In the genomic region with DNA sequence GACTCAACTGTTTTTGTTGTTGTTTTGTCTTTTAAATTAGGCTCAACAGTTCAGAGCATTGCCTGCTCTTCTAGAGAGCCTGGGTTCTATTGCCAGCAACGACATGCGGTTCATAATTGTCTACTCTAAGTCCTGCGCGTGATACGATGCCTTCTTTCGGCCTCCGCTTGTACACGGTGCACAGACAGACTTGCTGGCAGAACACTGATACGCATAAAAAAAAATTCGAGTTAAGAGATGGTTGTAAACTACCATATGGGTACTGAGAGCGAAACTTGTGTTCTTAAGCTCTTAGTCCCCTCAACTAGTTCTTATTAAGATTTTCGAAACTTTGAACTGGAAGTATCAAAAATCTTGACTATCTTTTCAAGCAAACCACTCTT, we compare ENCODE assay signal across 8 mouse cellular contexts. TPM values are rescaled to one million over a fixed set of nuclear protein-coding genes. Genes with fewer than 3 reads are reported as not detected.
A peak's percentile ranks its signal among the peaks of the same experiment; 100 is the strongest.
DNase-seq lines count a peak whose midpoint lies in the region; ATAC-seq and TF ChIP-seq lines count a peak whose summit lies in the region.

No protein-coding gene starts in this region.

- TF ChIP-seq POLR2A in spleen, adult 2 months (IDR thresholded peaks at IDR 0.05; ENCODE audit: low read depth, low read length) = no peak

- TF ChIP-seq CTCF in spleen, adult 2 months (IDR thresholded peaks at IDR 0.05; ENCODE audit: extremely low read depth, insufficient read depth, insufficient read length, insufficient replicate concordance) = no peak

- peaks cover 10% of the 10 kb centered on the region for H3K4me1 ChIP-seq in spleen, adult 2 months (ENCODE audit: control insufficient read depth, insufficient read depth, insufficient read length)
- peaks cover 16% of the 10 kb centered on the region for H3K4me1 ChIP-seq in intestine, embryonic 14.5 days (replicated peaks; ENCODE audit: control insufficient read depth, insufficient read depth, low read length)
- peaks cover 28% of the 10 kb centered on the region for H3K4me1 ChIP-seq in midbrain, embryonic 12.5 days

- peak overlapping the region; percentile 95 for H3K27ac ChIP-seq in spleen, adult 2 months (ENCODE audit: insufficient read depth, low read length)
- H3K27ac ChIP-seq in intestine, embryonic 14.5 days (ENCODE audit: low read depth) = peak overlapping the region; percentile 97
- H3K27ac ChIP-seq in midbrain, embryonic 12.5 days (replicated peaks) = peak overlapping the region; percentile 95

- H3K27me3 ChIP-seq in spleen, adult 2 months (ENCODE audit: control insufficient read depth, insufficient read depth, low read length) = no peaks in the 10 kb centered on the region
- no peaks in the 10 kb centered on the region for H3K27me3 ChIP-seq in intestine, embryonic 14.5 days (replicated peaks; ENCODE audit: control insufficient read depth, insufficient read depth, low read length)
- no peaks in the 10 kb centered on the region for H3K27me3 ChIP-seq in midbrain, embryonic 12.5 days

- H3K9ac ChIP-seq in intestine, embryonic 14.5 days (ENCODE audit: low read length) = peak overlapping the region; percentile 94
- peak overlapping the region; percentile 78 for H3K9ac ChIP-seq in midbrain, embryonic 12.5 days (replicated peaks)

- H3K36me3 ChIP-seq in spleen, adult 2 months (ENCODE audit: control insufficient read depth, insufficient read depth, low read length) = no peaks in the 10 kb centered on the region
- H3K36me3 ChIP-seq in intestine, embryonic 14.5 days (ENCODE audit: control insufficient read depth, insufficient read depth, low read length) = no peaks in the 10 kb centered on the region
- 0 out of 2 replicates have a peak, but pooled peaks cover 7% of the 10 kb centered on the region for H3K36me3 ChIP-seq in midbrain, embryonic 12.5 days

- no peak for ATAC-seq in cerebellum, adult (ENCODE audit: insufficient number of reproducible peaks, low FRiP score, low TSS enrichment)
- no peak for ATAC-seq in intestine, embryonic 14.5 days (replicated peaks; ENCODE audit: low FRiP score, low TSS enrichment, low read depth)
- peak; percentile 31; the same call in 1 of the 2 replicates for ATAC-seq in midbrain, embryonic 12.5 days (ENCODE audit: low FRiP score, low read depth)
- no peak for ATAC-seq in inflammation-experienced regulatory T-cells, adult 6 months

- no peaks in the 10 kb centered on the region for H3K9me3 ChIP-seq in intestine, embryonic 14.5 days (ENCODE audit: control insufficient read depth, low read length)
- no peaks in the 10 kb centered on the region for H3K9me3 ChIP-seq in midbrain, embryonic 12.5 days

- DNase-seq in cerebellum, adult 18-20 months = peak; percentile 16 to 43
- no peak for DNase-seq in spleen, adult 2 months (ENCODE audit: low read depth in 1 of 2, low spot score in 2 of 2)
- no peak for DNase-seq in spleen, postnatal 14 days (ENCODE audit: low spot score in 2 of 2)
- peak; percentile 54 for DNase-seq in intestine, embryonic 14.5 days (ENCODE audit: low spot score)
- DNase-seq in cerebellum, postnatal 4 days (ENCODE audit: low spot score in 2 of 2) = no peak

- peak overlapping the region; percentile 97 for H3K4me2 ChIP-seq in intestine, embryonic 14.5 days (ENCODE audit: low read length)
- peak overlapping the region; percentile 90 for H3K4me2 ChIP-seq in midbrain, embryonic 12.5 days (replicated peaks)

- H3K4me3 ChIP-seq in spleen, adult 2 months (ENCODE audit: extremely low read depth, insufficient read depth, insufficient read length) = peak overlapping the region; percentile 97
- peak overlapping the region; percentile 79 for H3K4me3 ChIP-seq in intestine, embryonic 14.5 days (ENCODE audit: low read depth, low read length)
- H3K4me3 ChIP-seq in midbrain, embryonic 12.5 days = peak overlapping the region; percentile 95

- under 1% methylated on average over 12 of the region's 12 CpGs for WGBS in spleen, adult 2 months
- 1% methylated on average over 12 of the region's 12 CpGs for WGBS in intestine, embryonic 14.5 days
- WGBS in midbrain, embryonic 12.5 days = under 1% methylated on average over 12 of the region's 12 CpGs

RNA-seq across cellular contexts. Expression of a gene that starts 1.0 kb away (rescaled TPM):
- polyA plus RNA-seq in spleen, adult 2 months (2012; rRNA removed) = 72.1 and 74.3 TPM in 2 replicates
- 155 and 162 TPM in 2 replicates for polyA plus RNA-seq in intestine, embryonic 14.5 days (2014; fragmentation: Nextera tagmentation; extraction: Ambion mirVana)
- polyA plus RNA-seq in midbrain, embryonic 12.5 days (2016; fragmentation: Nextera tagmentation; extraction: Ambion mirVana) = 158 and 161 TPM in 2 replicates
- 10 to 100 TPM; 25.8 to 31.8 (median 29.5) TPM for polyA plus RNA-seq in inflammation-experienced regulatory T-cells, adult 6 months (2017; shearing (Covaris generic))

RNA-seq across cellular contexts. Expression of a gene that starts 27.3 kb away (rescaled TPM):
- 0.07 and 0.12 TPM in 2 replicates for polyA plus RNA-seq in spleen, adult 2 months (2012; rRNA removed)
- polyA plus RNA-seq in intestine, embryonic 14.5 days (2014; fragmentation: Nextera tagmentation; extraction: Ambion mirVana) = not detected in 2 replicates
- polyA plus RNA-seq in midbrain, embryonic 12.5 days (2016; fragmentation: Nextera tagmentation; extraction: Ambion mirVana) = not detected in 2 replicates
- not detected for polyA plus RNA-seq in inflammation-experienced regulatory T-cells, adult 6 months (2017; shearing (Covaris generic))

RNA-seq across cellular contexts. Expression of a gene that starts 29.0 kb away (rescaled TPM):
- 42.3 and 44.9 TPM in 2 replicates for polyA plus RNA-seq in spleen, adult 2 months (2012; rRNA removed)
- 7.7 and 9.3 TPM in 2 replicates for polyA plus RNA-seq in intestine, embryonic 14.5 days (2014; fragmentation: Nextera tagmentation; extraction: Ambion mirVana)
- polyA plus RNA-seq in midbrain, embryonic 12.5 days (2016; fragmentation: Nextera tagmentation; extraction: Ambion mirVana) = 20.6 and 21.4 TPM in 2 replicates
- polyA plus RNA-seq in inflammation-experienced regulatory T-cells, adult 6 months (2017; shearing (Covaris generic)) = 1 to 10 TPM in 2 of 3 experiments, under 1 TPM in 1; 0.50 to 2.1 (median 1.6) TPM

Comparison
In these comparisons a context has a peak if more than half of its experiments do, and no peak if none do; other contexts are left out.
1. DNase-seq: peak in cerebellum, adult 18-20 months (2 of 2) and intestine, embryonic 14.5 days (single experiment); none in spleen, adult 2 months (0 of 2), spleen, postnatal 14 days (0 of 2) and cerebellum, postnatal 4 days (0 of 2).
2. Peak in every context shown above with its lines, with median percentiles within 50 percentile points of each other: H3K27ac ChIP-seq and H3K4me3 ChIP-seq.